Mouse (Mus musculus) embryonic facial prominence, embryonic 11.5 days (tissue): ENCODE results near the gene Ogfod3. TPM values are rescaled to one million over a fixed set of nuclear protein-coding genes. Genes with fewer than 3 reads are reported as not detected.
A peak's percentile ranks its signal among the peaks of the same experiment; 100 is the strongest.

Experiments
- ATAC-seq: fragments of 200-750 bp; cut with Nextera tagmentation; replicated peaks from 2 replicates; pipeline ENCODE4 v1.8.0; 2017; ENCODE audit warnings: low read depth; ENCODE audit not compliant: insufficient number of reproducible peaks, low FRiP score, low TSS enrichment
- DNase-seq: peaks from one replicate; pipeline ENCODE4 v3.0.0-alpha.2; 2015; ENCODE audit warnings: low spot score
- H3K27ac ChIP-seq: fragments of 300-500 bp; sonication (generic); replicated peaks from 2 replicates; pipeline ENCODE4 v1.5.1; 2014; ENCODE audit warnings: mild to moderate bottlenecking, low read depth, low read length, control low read depth
- H3K27me3 ChIP-seq: fragments of 300-500 bp; sonication (generic); 2 replicates; pipeline ENCODE4 v1.6.1; 2014; ENCODE audit warnings: mild to moderate bottlenecking, low read length, moderate library complexity, mixed read lengths; ENCODE audit not compliant: control insufficient read depth, insufficient read depth
- H3K36me3 ChIP-seq: fragments of 300-500 bp; sonication (generic); replicated peaks from 2 replicates; pipeline ENCODE4 v1.6.1; 2014; ENCODE audit warnings: low read depth, mild to moderate bottlenecking, low read length, moderate library complexity, mixed read lengths; ENCODE audit not compliant: control insufficient read depth, insufficient read depth
- H3K4me1 ChIP-seq: fragments of 300-500 bp; sonication (generic); 2 replicates; pipeline ENCODE4 v1.6.1; 2014; ENCODE audit warnings: low read length, mixed read lengths; ENCODE audit not compliant: control insufficient read depth, insufficient read depth
- H3K4me2 ChIP-seq: fragments of 300-500 bp; sonication (generic); 2 replicates; pipeline ENCODE4 v1.6.1; 2014; ENCODE audit warnings: low read depth, mild to moderate bottlenecking, control low read depth, low read length, moderate library complexity
- H3K4me3 ChIP-seq: fragments of 300-500 bp; sonication (generic); 2 replicates; pipeline ENCODE4 v1.5.1; 2014; ENCODE audit warnings: low read depth, low read length, control low read depth
- H3K9ac ChIP-seq: fragments of 300-500 bp; sonication (generic); replicated peaks from 2 replicates; pipeline ENCODE4 v1.6.1; 2014; ENCODE audit warnings: mild to moderate bottlenecking, control low read depth, low read length
- H3K9me3 ChIP-seq: fragments of 300-500 bp; sonication (generic); replicated peaks from 2 replicates; pipeline ENCODE4 v1.6.1; 2016; ENCODE audit warnings: mild to moderate bottlenecking, low read length, inconsistent platforms, mixed read lengths; ENCODE audit not compliant: control insufficient read depth
- WGBS: fragments of 180-500 bp; shearing (Covaris S2); extraction: QIAGEN DNeasy Blood & Tissue Kit; methylation state at CpG from one replicate; pipeline ENCODE4 v1.1.7; 2014; 5-methylcytosine and 5-hydroxymethylcytosine counted together
- polyA plus RNA-seq: library from polyadenylated mRNA; unstranded; fragments of >200 nt; fragmentation: Nextera tagmentation; extraction: Ambion mirVana; gene quantifications from 2 replicates; pipeline ENCODE4 v1.2.1, GENCODE M21; 2014

Ogfod3 gene
- polyA plus RNA-seq, 1 experiment from 2014 or later: 16.0 TPM

DNA sequence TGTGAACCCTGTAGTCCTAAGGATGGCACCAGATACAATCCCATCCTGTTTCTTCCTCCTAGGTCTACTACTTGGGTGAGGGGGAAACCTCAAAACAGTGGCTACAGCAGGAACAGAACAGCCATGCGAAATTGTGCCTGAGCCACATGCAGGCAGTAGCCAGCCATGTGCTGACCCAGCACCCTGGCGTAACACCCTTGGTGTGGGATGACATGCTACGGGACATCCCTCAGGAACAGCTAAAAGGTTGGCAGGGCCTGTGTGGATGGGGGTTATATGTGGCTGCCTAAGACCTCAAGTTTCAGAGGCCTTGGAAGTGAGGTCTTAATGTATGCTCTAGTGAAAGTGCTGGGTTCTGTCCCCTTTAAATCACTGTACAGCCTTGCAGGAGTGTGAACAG lies 12.3 kb upstream of the Ogfod3 start:
- no peaks in the 10 kb centered on the region; the same call in 1 of the 2 replicates for H3K36me3 ChIP-seq
- no peak overlapping the region for H3K9ac ChIP-seq
- no peaks in the 10 kb centered on the region for H3K4me1 ChIP-seq
- 96% methylated on average over 3 of the region's 3 CpGs for WGBS
- H3K27ac ChIP-seq: no peak overlapping the region
- DNase-seq (no peak), ATAC-seq (no peak)
- H3K9me3 ChIP-seq: no peaks in the 10 kb centered on the region
- no peaks in the 10 kb centered on the region for H3K27me3 ChIP-seq
- no peak overlapping the region for H3K4me3 ChIP-seq
- H3K4me2 ChIP-seq: no peak overlapping the region

- peak overlapping the region; percentile 2 for H3K9ac ChIP-seq
- DNase-seq (no peak), ATAC-seq (no peak)
- H3K27ac ChIP-seq: no peak overlapping the region
- H3K4me2 ChIP-seq: peak overlapping the region; percentile 64
- WGBS: 2% methylated on average over 5 of the region's 5 CpGs
- no peaks in the 10 kb centered on the region for H3K27me3 ChIP-seq
- H3K4me1 ChIP-seq: no peaks in the 10 kb centered on the region
- H3K9me3 ChIP-seq: no peaks in the 10 kb centered on the region
- H3K36me3 ChIP-seq: no peaks in the 10 kb centered on the region
- H3K4me3 ChIP-seq: peak overlapping the region; percentile 72
Measured at GRCm38 (mm10) chr11:121203859-121204160, 701 bp downstream of the Ogfod3 start.

DNA sequence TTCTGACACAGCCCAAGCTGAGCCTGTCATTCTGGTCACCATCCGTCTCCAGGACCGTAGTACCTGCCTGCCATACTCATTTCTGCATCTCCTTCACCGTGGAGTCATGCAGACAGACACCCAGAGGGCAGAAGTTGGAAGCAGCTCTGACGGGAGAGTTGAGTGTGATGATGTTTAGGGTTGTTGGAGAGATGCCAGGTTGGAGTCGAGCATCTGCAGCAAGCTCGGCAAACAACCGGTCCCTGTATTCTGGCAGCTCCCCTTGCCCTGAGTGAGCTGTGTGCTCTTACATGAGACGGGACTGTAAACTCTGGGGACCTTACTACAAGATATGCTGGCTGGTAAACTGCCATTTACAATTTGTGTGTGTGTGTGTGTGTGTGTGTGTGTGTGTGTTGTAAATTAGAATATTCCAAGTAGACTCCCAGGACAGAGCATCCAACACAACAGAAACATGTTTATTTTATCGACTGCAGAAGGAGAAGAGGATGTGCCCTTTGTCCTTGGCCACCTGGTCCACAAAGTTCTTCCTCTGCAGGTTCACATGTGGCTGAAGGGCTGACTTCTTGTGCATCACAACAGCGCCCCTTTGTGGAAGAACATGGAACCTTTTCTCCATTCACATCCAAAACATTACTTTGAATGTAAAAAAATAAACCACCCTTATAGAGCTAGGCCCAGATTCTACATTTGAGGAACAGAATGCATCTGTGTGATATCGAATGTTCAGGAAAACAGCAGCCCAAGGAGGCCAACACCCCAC lies 2.9 kb downstream of the Ogfod3 start:
- ATAC-seq: no peak
- Histone ChIP-seq H3K4me3 (no peak overlapping the region), H3K9ac (no peak overlapping the region), H3K4me2 (no peak overlapping the region), H3K4me1 (no peaks in the 10 kb centered on the region), H3K9me3 (no peaks in the 10 kb centered on the region), H3K27ac (no peak overlapping the region), H3K36me3 (no peaks in the 10 kb centered on the region), H3K27me3 (no peaks in the 10 kb centered on the region)
- WGBS: 71% methylated on average over 11 of the region's 11 CpGs
- DNase-seq: peak; percentile 54

- no peak overlapping the region for H3K4me3 ChIP-seq
- no peaks in the 10 kb centered on the region for H3K4me1 ChIP-seq
- H3K36me3 ChIP-seq: no peaks in the 10 kb centered on the region
- ATAC-seq (no peak), DNase-seq (no peak)
- no peaks in the 10 kb centered on the region for H3K9me3 ChIP-seq
- 86% methylated on average over 6 of the region's 6 CpGs for WGBS
- H3K4me2 ChIP-seq: no peak overlapping the region
- H3K27me3 ChIP-seq: no peaks in the 10 kb centered on the region
- H3K9ac ChIP-seq: no peak overlapping the region
- no peak overlapping the region for H3K27ac ChIP-seq
Measured at GRCm38 (mm10) chr11:121200781-121201180, 3.7 kb downstream of the Ogfod3 start.

GRCm38 (mm10) chr11:121199851-121200250 lies 4.7 kb downstream of the Ogfod3 start:
- no peaks in the 10 kb centered on the region for H3K36me3 ChIP-seq
- WGBS: 66% methylated on average over 4 of the region's 4 CpGs
- H3K27me3 ChIP-seq: no peaks in the 10 kb centered on the region
- H3K4me2 ChIP-seq: no peak overlapping the region
- H3K27ac ChIP-seq: no peak overlapping the region
- H3K4me1 ChIP-seq: no peaks in the 10 kb centered on the region
- no peak overlapping the region for H3K4me3 ChIP-seq
- no peak for ATAC-seq
- no peak overlapping the region for H3K9ac ChIP-seq
- DNase-seq: no peak
- no peaks in the 10 kb centered on the region for H3K9me3 ChIP-seq

DNA sequence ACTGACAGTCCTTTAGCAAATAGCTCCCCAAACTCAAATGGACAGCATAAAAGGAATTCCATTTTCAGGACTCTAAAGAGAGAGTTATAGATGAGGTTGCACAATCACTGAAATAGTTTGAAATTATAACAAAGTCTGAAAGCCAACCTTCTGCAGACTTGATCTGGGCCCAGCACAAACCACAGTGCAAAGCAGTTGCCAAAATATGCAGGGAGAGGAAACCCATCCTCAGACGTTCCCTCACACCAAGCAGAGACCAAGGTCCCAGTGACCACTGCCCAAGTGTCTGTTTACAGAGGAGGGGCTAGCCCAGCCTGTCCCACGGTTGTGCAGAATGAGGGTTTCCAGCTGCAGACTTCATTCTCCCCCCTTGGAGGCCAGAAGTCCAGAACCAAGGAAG lies 5.9 kb downstream of the Ogfod3 start:
- ATAC-seq (no peak), DNase-seq (no peak)
- Histone ChIP-seq H3K4me2 (no peak overlapping the region), H3K4me1 (no peaks in the 10 kb centered on the region), H3K27me3 (no peaks in the 10 kb centered on the region), H3K4me3 (no peak overlapping the region), H3K9me3 (no peaks in the 10 kb centered on the region), H3K36me3 (no peaks in the 10 kb centered on the region), H3K9ac (no peak overlapping the region), H3K27ac (no peak overlapping the region)
- 43% methylated on average over 2 of the region's 2 CpGs for WGBS

- 64% methylated on average over 3 of the region's 3 CpGs for WGBS
- Histone ChIP-seq H3K4me3 (no peak overlapping the region), H3K9ac (no peak overlapping the region), H3K27ac (no peak overlapping the region), H3K4me1 (no peaks in the 10 kb centered on the region), H3K36me3 (no peaks in the 10 kb centered on the region), H3K9me3 (no peaks in the 10 kb centered on the region), H3K4me2 (no peak overlapping the region), H3K27me3 (no peaks in the 10 kb centered on the region)
- DNase-seq (no peak), ATAC-seq (no peak)
Measured at GRCm38 (mm10) chr11:121193415-121193814, 11.1 kb downstream of the Ogfod3 start.

GRCm38 (mm10) chr11:121192742-121193141 lies 11.8 kb downstream of the Ogfod3 start:
- Histone ChIP-seq H3K4me1 (no peaks in the 10 kb centered on the region), H3K27ac (no peak overlapping the region), H3K4me2 (no peak overlapping the region), H3K36me3 (no peaks in the 10 kb centered on the region), H3K9me3 (no peaks in the 10 kb centered on the region), H3K27me3 (no peaks in the 10 kb centered on the region), H3K4me3 (no peak overlapping the region), H3K9ac (no peak overlapping the region)
- DNase-seq (no peak), ATAC-seq (no peak)
- 78% methylated on average over 2 of the region's 2 CpGs for WGBS
